8 mouse cellular contexts compared by ENCODE assay signal in genomic region chr2:128429786-128430185, GRCm38 (mm10).
DNase-seq lines count a peak whose midpoint lies in the region; ATAC-seq and TF ChIP-seq lines count a peak whose summit lies in the region.

No protein-coding gene starts in this region.

- no peak overlapping the region for H3K9ac ChIP-seq in kidney, embryonic 15.5 days
- no peak overlapping the region for H3K9ac ChIP-seq in liver, postnatal 0 days (replicated peaks)
- H3K9ac ChIP-seq in stomach, embryonic 16.5 days (ENCODE audit: low read length) = no peak overlapping the region

- H3K27me3 ChIP-seq in kidney, embryonic 15.5 days = no peaks in the 10 kb centered on the region
- H3K27me3 ChIP-seq in liver, postnatal 0 days (ENCODE audit: insufficient read depth, low read length) = no peaks in the 10 kb centered on the region
- no peaks in the 10 kb centered on the region for H3K27me3 ChIP-seq in stomach, embryonic 16.5 days (ENCODE audit: control insufficient read depth, insufficient read depth, low read length)

- H3K4me1 ChIP-seq in kidney, embryonic 15.5 days = peaks cover 43% of the 10 kb centered on the region
- peaks cover 14% of the 10 kb centered on the region for H3K4me1 ChIP-seq in brown adipose tissue, adult 24 weeks (ENCODE audit: control insufficient read depth, insufficient read depth, insufficient read length, low read length)
- H3K4me1 ChIP-seq in liver, postnatal 0 days (ENCODE audit: insufficient read depth) = peaks cover 8% of the 10 kb centered on the region; the same call in 1 of the 2 replicates
- peaks cover 32% of the 10 kb centered on the region for H3K4me1 ChIP-seq in stomach, embryonic 16.5 days (ENCODE audit: control insufficient read depth, insufficient read depth, low read length)

- H3K36me3 ChIP-seq in kidney, embryonic 15.5 days = no peaks in the 10 kb centered on the region
- no peaks in the 10 kb centered on the region for H3K36me3 ChIP-seq in liver, postnatal 0 days (replicated peaks; ENCODE audit: insufficient read depth, low read length)
- H3K36me3 ChIP-seq in stomach, embryonic 16.5 days (ENCODE audit: control insufficient read depth, insufficient read depth, low read length) = no peaks in the 10 kb centered on the region

- H3K4me2 ChIP-seq in kidney, embryonic 15.5 days = peak overlapping the region; percentile 46; the same call in 1 of the 2 replicates
- H3K4me2 ChIP-seq in liver, postnatal 0 days (ENCODE audit: low read depth, low read length) = peak overlapping the region; percentile 59
- peak overlapping the region; percentile 32 for H3K4me2 ChIP-seq in stomach, embryonic 16.5 days (ENCODE audit: low read depth, low read length)

- no peak for TF ChIP-seq CTCF in liver, postnatal 0 days (IDR thresholded peaks at IDR 0.05; ENCODE audit: low read depth)

- DNase-seq in kidney, postnatal 25 days = no peak
- DNase-seq in liver, postnatal 0 days = no peak
- no peak for DNase-seq in cerebellum, adult 9-10 months
- no peak for DNase-seq in frontal cortex, postnatal 14 days (ENCODE audit: low spot score in 2 of 2)
- DNase-seq in urinary bladder, postnatal 10 days (ENCODE audit: low spot score) = no peak

- WGBS in kidney, embryonic 15.5 days = 66% methylated on average over 7 of the region's 7 CpGs
- WGBS in liver, postnatal 0 days (ENCODE audit: insufficient replicate concordance) = 34% methylated on average over 7 of the region's 7 CpGs
- 43% methylated on average over 7 of the region's 7 CpGs for WGBS in stomach, embryonic 16.5 days

- ATAC-seq in kidney, embryonic 15.5 days (replicated peaks; ENCODE audit: low FRiP score) = no peak
- ATAC-seq in liver, postnatal 0 days = no peak
- ATAC-seq in stomach, embryonic 16.5 days (ENCODE audit: insufficient read depth, low FRiP score) = no peak

- no peaks in the 10 kb centered on the region for H3K9me3 ChIP-seq in kidney, embryonic 15.5 days (replicated peaks)
- no peaks in the 10 kb centered on the region for H3K9me3 ChIP-seq in liver, postnatal 0 days (ENCODE audit: low read length)
- H3K9me3 ChIP-seq in stomach, embryonic 16.5 days (replicated peaks; ENCODE audit: control insufficient read depth, low read length) = no peaks in the 10 kb centered on the region

- no peak overlapping the region for H3K4me3 ChIP-seq in kidney, embryonic 15.5 days (replicated peaks)
- H3K4me3 ChIP-seq in brown adipose tissue, adult 24 weeks (ENCODE audit: insufficient read depth, low read depth, low read length) = peak overlapping the region; percentile 35; the same call in 1 of the 2 replicates
- 0 out of 2 replicates have a peak overlapping the region, but pooled peaks have one; percentile 49 for H3K4me3 ChIP-seq in liver, postnatal 0 days (ENCODE audit: low read depth, low read length)
- H3K4me3 ChIP-seq in stomach, embryonic 16.5 days (replicated peaks; ENCODE audit: low read length) = no peak overlapping the region

- 0 out of 2 replicates have a peak overlapping the region, but pooled peaks have one; percentile 35 for H3K27ac ChIP-seq in kidney, embryonic 15.5 days
- H3K27ac ChIP-seq in brown adipose tissue, adult 24 weeks (replicated peaks; ENCODE audit: low read depth, low read length) = peak overlapping the region; percentile 10; the same call in 1 of the 2 replicates
- peak overlapping the region; percentile 80; the same call in 1 of the 2 replicates for H3K27ac ChIP-seq in liver, postnatal 0 days (ENCODE audit: low read depth)
- H3K27ac ChIP-seq in stomach, embryonic 16.5 days (ENCODE audit: low read length) = peak overlapping the region; percentile 43

- no peak for TF ChIP-seq EP300 in liver, postnatal 0 days (IDR thresholded peaks at IDR 0.05; ENCODE audit: low read depth)

Comparison
In these comparisons a context has a peak if more than half of its experiments do, and no peak if none do; other contexts are left out.
1. H3K27ac ChIP-seq: peak in every context shown above with its lines; median percentile 80 in liver, postnatal 0 days; 43 in stomach, embryonic 16.5 days; 35 in kidney, embryonic 15.5 days; 10 in brown adipose tissue, adult 24 weeks.
2. H3K4me3 ChIP-seq: peak in brown adipose tissue, adult 24 weeks (single experiment) and liver, postnatal 0 days (single experiment); none in kidney, embryonic 15.5 days (single experiment) and stomach, embryonic 16.5 days (single experiment).
3. Peak in every context shown above with its lines, with median percentiles within 50 percentile points of each other: H3K4me2 ChIP-seq.